28 mouse cellular contexts compared by ENCODE assay signal in the genomic region with DNA sequence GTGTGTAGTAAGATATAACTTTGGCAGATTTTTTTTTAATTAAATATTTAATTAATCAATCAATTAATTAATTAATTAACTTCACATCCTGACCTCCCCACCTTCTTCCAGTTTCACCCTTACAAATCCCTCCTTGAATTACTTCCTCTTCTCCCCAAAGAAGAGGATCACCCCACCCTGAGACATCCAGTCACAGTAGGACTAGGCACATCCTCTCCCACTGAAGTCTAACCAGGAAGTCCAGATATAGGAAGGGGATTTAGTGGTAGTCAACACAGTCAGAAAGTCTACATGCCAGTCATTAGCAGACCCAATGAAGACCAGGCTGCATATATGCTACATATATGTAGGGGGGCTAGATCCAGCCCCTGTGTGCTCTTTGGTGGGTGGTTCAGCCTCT.
"Had no signal": no experiment of that assay in that cellular context is flagged by ENCODE, and none has a peak within 500 bp of the region (broad histone marks: within the 10 kb centered on the region; RNA-seq: fewer than 3 reads in every experiment).

No protein-coding gene starts in this region.

- H3K27ac ChIP-seq: gastrocnemius, adult 2 months; heart, adult 2 months; heart, embryonic 13.5 days; heart, embryonic 15.5 days; hindbrain, embryonic 13.5 days; hindbrain, embryonic 15.5 days; intestine, embryonic 15.5 days; left cerebral cortex, adult 2 months; limb, embryonic 10.5 days; limb, embryonic 12.5 days; liver, embryonic 13.5 days; liver, embryonic 15.5 days had no signal

- DNase-seq: gastrocnemius, adult 2 months; gastrocnemius, postnatal 10 days; gastrocnemius, postnatal 25 days; heart, adult 11 months; heart, adult 2 months; heart, postnatal 14 days; heart, postnatal 36 days; kidney, adult 18-20 months; kidney, adult 8-10 months; kidney, postnatal 10 days; kidney, postnatal 25 days; kidney, postnatal 4 days; layer of hippocampus, adult 9-11 months; liver; liver, embryonic 13.5 days had no signal

- H3K36me3 ChIP-seq: heart, embryonic 13.5 days; heart, embryonic 15.5 days; hindbrain, embryonic 13.5 days; hindbrain, embryonic 15.5 days; intestine, embryonic 15.5 days; limb, embryonic 10.5 days; limb, embryonic 12.5 days; liver, embryonic 13.5 days; liver, embryonic 15.5 days had no signal

- H3K4me1 ChIP-seq: heart, embryonic 13.5 days; heart, embryonic 15.5 days; hindbrain, embryonic 13.5 days; hindbrain, embryonic 15.5 days; intestine, embryonic 15.5 days; liver, embryonic 13.5 days; liver, embryonic 15.5 days had no signal

- H3K9me3 ChIP-seq: heart, embryonic 13.5 days; heart, embryonic 15.5 days; hindbrain, embryonic 13.5 days; hindbrain, embryonic 15.5 days; intestine, embryonic 15.5 days; limb, embryonic 10.5 days; limb, embryonic 12.5 days; liver, embryonic 13.5 days; liver, embryonic 15.5 days had no signal

- H3K27me3 ChIP-seq: heart, embryonic 13.5 days; heart, embryonic 15.5 days; hindbrain, embryonic 13.5 days; hindbrain, embryonic 15.5 days; intestine, embryonic 15.5 days; limb, embryonic 12.5 days; liver, embryonic 13.5 days; liver, embryonic 15.5 days had no signal

- H3K4me3 ChIP-seq: gastrocnemius, adult 2 months; heart, adult 2 months; heart, embryonic 13.5 days; heart, embryonic 15.5 days; hindbrain, embryonic 13.5 days; hindbrain, embryonic 15.5 days; intestine, embryonic 15.5 days; left cerebral cortex, adult 2 months; limb, embryonic 10.5 days; limb, embryonic 12.5 days; liver, embryonic 13.5 days; liver, embryonic 15.5 days had no signal

- H3K4me2 ChIP-seq: heart, embryonic 11.5 days; heart, embryonic 13.5 days; heart, embryonic 15.5 days; hindbrain, embryonic 13.5 days; hindbrain, embryonic 15.5 days; intestine, embryonic 15.5 days; limb, embryonic 12.5 days; liver, embryonic 11.5 days; liver, embryonic 13.5 days; liver, embryonic 15.5 days had no signal

- H3K9ac ChIP-seq: heart, embryonic 13.5 days; heart, embryonic 15.5 days; hindbrain, embryonic 13.5 days; hindbrain, embryonic 15.5 days; intestine, embryonic 15.5 days; limb, embryonic 12.5 days; liver, embryonic 13.5 days; liver, embryonic 15.5 days had no signal

- ATAC-seq: inflammation-experienced regulatory T-cells, adult 6 months; intestine, embryonic 15.5 days; intestine, postnatal 0 days had no signal
